Mouse (Mus musculus) monocyte, adult 2 months (primary cell): Measurements from ENCODE around the gene Pfkfb1.

ENCODE experiments used
- DNase-seq, 2 experiments: peaks; one replicate each; pipeline ENCODE4 v3.0.0; 2022; ENCODE audit warnings: low spot score in 2 of 2, low read depth in 1 of 2

Pfkfb1 gene

GRCm38 (mm10) chrX:150662809-150663208 is 74.8 kb downstream of the Pfkfb1 start:
- no peak for DNase-seq

- no peak for DNase-seq
These were observed 89.5 kb downstream of the Pfkfb1 start for GRCm38 (mm10) chrX:150677505-150677904.
